Mouse (Mus musculus) brown adipose tissue, adult 24 weeks (tissue): ENCODE results near the gene Fam196b. TPM values are rescaled to one million over a fixed set of nuclear protein-coding genes. Genes with fewer than 3 reads are reported as not detected.

Experiments used
- H3K27ac ChIP-seq: fragments of 200-500 bp; replicated peaks from 2 replicates; pipeline ENCODE4 v1.5.1; 2012; ENCODE audit warnings: low read depth, mild to moderate bottlenecking, low read length
- H3K4me1 ChIP-seq: fragments of 200-500 bp; 2 replicates; pipeline ENCODE4 v1.6.1; 2012; ENCODE audit warnings: low read length, mixed read lengths; ENCODE audit not compliant: control insufficient read depth, insufficient read depth, insufficient read length
- H3K4me3 ChIP-seq: fragments of 200-500 bp; 2 replicates; pipeline ENCODE4 v1.5.1; 2012; ENCODE audit warnings: low read depth, mild to moderate bottlenecking, low read length, moderate library complexity; ENCODE audit not compliant: insufficient read depth
- polyA plus RNA-seq: library from polyadenylated mRNA; stranded (reverse); fragments of >200 nt; gene quantifications from 2 replicates; pipeline ENCODE4 v1.2.4, GENCODE M21; 2012; ENCODE audit not compliant: missing spikeins, insufficient read depth, insufficient read length

Fam196b gene
- polyA plus RNA-seq, 1 experiment = not detected

- Histone ChIP-seq H3K27ac (no peak overlapping the region), H3K4me3 (no peak overlapping the region), H3K4me1 (no peaks in the 10 kb centered on the region)
These were observed 101.4 kb downstream of the Fam196b start for GRCm38 (mm10) chr11:34415884-34416618.

GRCm38 (mm10) chr11:34416619-34416979 lies 102.0 kb downstream of the Fam196b start:
- Histone ChIP-seq H3K27ac (no peak overlapping the region), H3K4me1 (no peaks in the 10 kb centered on the region), H3K4me3 (no peak overlapping the region)

- Histone ChIP-seq H3K4me3 (no peak overlapping the region), H3K27ac (no peak overlapping the region), H3K4me1 (no peaks in the 10 kb centered on the region)
These were observed 106.4 kb downstream of the Fam196b start for GRCm38 (mm10) chr11:34421061-34421460.

GRCm38 (mm10) chr11:34424546-34424945 lies 109.9 kb downstream of the Fam196b start:
- H3K27ac ChIP-seq = no peak overlapping the region
- H3K4me1 ChIP-seq = no peaks in the 10 kb centered on the region
- no peak overlapping the region for H3K4me3 ChIP-seq

- Histone ChIP-seq H3K4me1 (no peaks in the 10 kb centered on the region), H3K4me3 (no peak overlapping the region), H3K27ac (no peak overlapping the region)
These were observed 112.6 kb downstream of the Fam196b start for GRCm38 (mm10) chr11:34427212-34427611.

- no peaks in the 10 kb centered on the region for H3K4me1 ChIP-seq
- H3K27ac ChIP-seq = no peak overlapping the region
- H3K4me3 ChIP-seq = no peak overlapping the region
These were observed 116.3 kb downstream of the Fam196b start for GRCm38 (mm10) chr11:34430940-34431339.

- no peak overlapping the region for H3K4me3 ChIP-seq
- H3K4me1 ChIP-seq = no peaks in the 10 kb centered on the region
- H3K27ac ChIP-seq = no peak overlapping the region
These were observed 116.7 kb downstream of the Fam196b start for GRCm38 (mm10) chr11:34431371-34431770.

GRCm38 (mm10) chr11:34431978-34432377 lies 117.4 kb downstream of the Fam196b start:
- Histone ChIP-seq H3K4me3 (no peak overlapping the region), H3K27ac (no peak overlapping the region), H3K4me1 (no peaks in the 10 kb centered on the region)

GRCm38 (mm10) chr11:34437446-34437845 lies 122.8 kb downstream of the Fam196b start:
- Histone ChIP-seq H3K4me3 (no peak overlapping the region), H3K27ac (no peak overlapping the region), H3K4me1 (no peaks in the 10 kb centered on the region)

- Histone ChIP-seq H3K4me1 (no peaks in the 10 kb centered on the region), H3K4me3 (no peak overlapping the region), H3K27ac (no peak overlapping the region)
These were observed 123.8 kb downstream of the Fam196b start for GRCm38 (mm10) chr11:34438429-34438828.

- Histone ChIP-seq H3K4me3 (no peak overlapping the region), H3K27ac (no peak overlapping the region), H3K4me1 (no peaks in the 10 kb centered on the region)
These were observed 133.3 kb downstream of the Fam196b start for GRCm38 (mm10) chr11:34447891-34448290.

GRCm38 (mm10) chr11:34449944-34450343 lies 135.3 kb downstream of the Fam196b start:
- Histone ChIP-seq H3K4me1 (no peaks in the 10 kb centered on the region), H3K27ac (no peak overlapping the region), H3K4me3 (no peak overlapping the region)

- no peaks in the 10 kb centered on the region for H3K4me1 ChIP-seq
- no peak overlapping the region for H3K4me3 ChIP-seq
- no peak overlapping the region for H3K27ac ChIP-seq
These were observed 152.4 kb downstream of the Fam196b start for GRCm38 (mm10) chr11:34467056-34467455.

GRCm38 (mm10) chr11:34468571-34468970 lies 153.9 kb downstream of the Fam196b start:
- H3K27ac ChIP-seq = no peak overlapping the region
- no peak overlapping the region for H3K4me3 ChIP-seq
- no peaks in the 10 kb centered on the region for H3K4me1 ChIP-seq

GRCm38 (mm10) chr11:34469792-34470191 lies 155.2 kb downstream of the Fam196b start:
- H3K4me3 ChIP-seq = no peak overlapping the region
- no peaks in the 10 kb centered on the region for H3K4me1 ChIP-seq
- H3K27ac ChIP-seq = no peak overlapping the region
